Mouse (Mus musculus) CH12.LX (cell line): ENCODE measurements around the gene Fcmr. TPM values are rescaled to one million over a fixed set of nuclear protein-coding genes. Genes with fewer than 3 reads are reported as not detected.

ENCODE experiments used
- DNase-seq: peaks from one replicate; pipeline ENCODE4 v3.0.0-alpha.2; 2013; ENCODE audit errors: extremely low read depth
- H3K27ac ChIP-seq: 2 replicates; pipeline ENCODE4 v1.5.1; 2012; ENCODE audit warnings: low read depth, mild to moderate bottlenecking, control low read depth, moderate library complexity; ENCODE audit not compliant: insufficient read depth
- H3K27me3 ChIP-seq: replicated peaks from 2 replicates; pipeline ENCODE3; 2012; ENCODE audit warnings: inconsistent platforms
- H3K36me3 ChIP-seq, 2 experiments: replicated peaks in 1 of 2; 2 replicates each; pipeline versions ENCODE3 to v1.6.1; 2012; ENCODE audit warnings: inconsistent platforms in 1 of 2, low read length in 1 of 2, mild to moderate bottlenecking in 1 of 2, mixed read lengths in 1 of 2, moderate library complexity in 1 of 2; ENCODE audit not compliant: control insufficient read depth in 1 of 2, insufficient read depth in 1 of 2
- H3K4me1 ChIP-seq, 2 experiments: 2 replicates each; pipeline ENCODE4 v1.6.1; 2012; ENCODE audit warnings: inconsistent platforms in 1 of 2, moderate library complexity in 1 of 2; ENCODE audit not compliant: insufficient read depth in 2 of 2, control insufficient read depth in 1 of 2
- H3K4me2 ChIP-seq: 2 replicates; pipeline ENCODE4 v1.6.1; 2012; ENCODE audit warnings: low read depth, mild to moderate bottlenecking, control low read depth; ENCODE audit not compliant: poor library complexity, insufficient read depth, severe bottlenecking
- H3K4me3 ChIP-seq, 3 experiments: fragments of 150-350 bp in 1 of 3; sonication (generic) in 1 of 3; replicated peaks in 1 of 3; 2 replicates each; pipeline versions ENCODE3 to v1.5.1; 2011 to 2012; ENCODE audit warnings: low read depth in 2 of 3, low read length in 2 of 3, mild to moderate bottlenecking in 2 of 3, moderate library complexity in 2 of 3, control low read depth in 1 of 3, improper control_type of control experiment in 1 of 3, inconsistent platforms in 1 of 3, mixed read lengths in 1 of 3; ENCODE audit not compliant: poor library complexity in 1 of 3
- H3K79me2 ChIP-seq: replicated peaks from 2 replicates; pipeline ENCODE4 v1.6.1; 2012; ENCODE audit warnings: mild to moderate bottlenecking, moderate library complexity; ENCODE audit not compliant: control insufficient read depth, poor library complexity, insufficient read depth, severe bottlenecking; ENCODE audit errors: extremely low read depth
- H3K9ac ChIP-seq: 2 replicates; pipeline ENCODE4 v1.6.1; 2012; ENCODE audit warnings: low read depth, mild to moderate bottlenecking, control low read depth, moderate library complexity; ENCODE audit not compliant: insufficient read depth
- H3K9me3 ChIP-seq: replicated peaks from 2 replicates; pipeline ENCODE3; 2012; ENCODE audit warnings: low read length, inconsistent platforms, mixed read lengths
- BHLHE40 ChIP-seq: IDR thresholded peaks from 2 replicates; pipeline ENCODE4 v1.6.1; 2011; ENCODE audit warnings: mild to moderate bottlenecking, low read depth, low read length, improper control_type of control experiment
- E2F4 ChIP-seq: IDR thresholded peaks from 2 replicates; pipeline ENCODE4 v1.6.1; 2011; ENCODE audit warnings: low read depth, low read length, improper control_type of control experiment; ENCODE audit not compliant: insufficient replicate concordance
- ELF1 ChIP-seq: IDR thresholded peaks from 2 replicates; pipeline ENCODE4 v1.6.1; 2014; ENCODE audit warnings: low read depth, mild to moderate bottlenecking, inconsistent platforms, low read length, improper control_type of control experiment
- EP300 ChIP-seq: IDR thresholded peaks from 2 replicates; pipeline ENCODE4 v1.6.1; 2011; ENCODE audit warnings: low read length, improper control_type of control experiment
- JUND ChIP-seq: conservative IDR thresholded peaks from 2 replicates; pipeline ENCODE4 v1.6.1; 2011; ENCODE audit warnings: low read depth, low read length, improper control_type of control experiment
- POLR2A ChIP-seq: IDR thresholded peaks from 2 replicates; pipeline ENCODE4 v1.6.1; 2011; ENCODE audit warnings: low read depth, mild to moderate bottlenecking, improper control_type of control experiment, low read length
- TCF12 ChIP-seq: IDR thresholded peaks from 2 replicates; pipeline ENCODE4 v1.6.1; 2014; ENCODE audit warnings: low read depth, mild to moderate bottlenecking, inconsistent platforms, low read length, improper control_type of control experiment
- ZKSCAN1 ChIP-seq: IDR thresholded peaks from 2 replicates; pipeline ENCODE4 v1.6.1; 2012; ENCODE audit warnings: low read depth, inconsistent platforms, low read length, improper control_type of control experiment, borderline replicate concordance
- dilution Hi-C: fragments of 300-500 bp; cut with MboI; formaldehyde crosslinking; loops from 2 replicates; pipeline ENCODE4 v1.14.3; 2020; ENCODE audit warnings: low sequenced_read_pairs; ENCODE audit not compliant: extremely low pct_unique_long_range_greater_than_20kb, extremely low pct_ligation_motif_present
- in situ Hi-C: fragments of 300-500 bp; cut with MboI; formaldehyde crosslinking; loops from 3 replicates; pipeline ENCODE4 v1.14.3; 2019; ENCODE audit warnings: low sequenced_read_pairs, low pct_ligation_motif_present, low pct_unique_long_range_greater_than_20kb, mixed read lengths
- polyA plus RNA-seq: library from polyadenylated mRNA; unstranded; fragments of >175 nt; gene quantifications from 2 replicates; pipeline ENCODE4 v1.2.1, GENCODE M21; 2012; ENCODE audit warnings: low read depth; ENCODE audit not compliant: insufficient read length
- total RNA-seq, 2 experiments: library from RNA; depleted of rRNA; stranded (reverse); fragments of 300-350 nt in 1 of 2; fragments of >200 nt in 1 of 2; gene quantifications; 2 replicates each; pipeline ENCODE4 v1.2.3; 2012 to 2014

Gene Fcmr
- total and polyA plus RNA-seq, 3 experiments = 0.21 to 0.96 (median 0.56) TPM

DNA sequence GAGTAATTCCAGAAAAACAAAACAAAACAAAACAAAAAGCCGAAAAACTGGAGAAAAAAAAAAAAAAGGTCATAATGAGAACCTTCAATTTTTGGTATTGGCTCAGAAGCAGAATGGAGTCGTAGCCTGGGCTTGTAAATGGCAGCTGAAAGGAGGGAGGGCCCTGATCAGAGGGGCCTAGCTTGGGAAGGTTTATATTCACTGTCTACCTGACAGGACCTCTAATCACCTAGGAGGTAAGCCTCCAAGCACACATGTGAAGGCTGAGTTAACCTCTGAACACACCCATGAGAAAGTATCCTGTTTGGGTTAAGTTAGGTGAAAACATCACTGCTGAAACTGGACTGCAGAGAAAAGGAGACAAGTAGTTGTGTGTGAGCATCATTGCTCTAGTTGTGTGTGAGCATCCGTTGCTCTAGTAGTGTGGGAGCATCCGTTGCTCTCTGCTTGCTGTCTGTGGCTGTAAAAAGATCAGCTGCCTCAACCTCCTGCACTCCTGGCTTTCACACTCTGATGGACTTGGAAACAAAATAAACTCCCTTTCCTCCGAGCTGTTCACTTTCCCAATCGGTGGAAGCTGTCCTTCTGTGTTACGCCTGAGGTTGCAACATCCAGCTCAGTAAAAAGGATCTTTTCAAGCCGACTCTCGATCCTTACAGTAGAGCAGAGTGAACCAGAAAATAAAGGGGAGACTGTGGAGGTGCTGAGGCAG, 28.0 kb downstream of the Fcmr start:
- in situ Hi-C loops = no loop called here
- Histone ChIP-seq H3K4me2 (no peak overlapping the region), H3K4me3 (no peak overlapping the region), H3K4me1 (no peaks in the 10 kb centered on the region), H3K79me2 (no peaks in the 10 kb centered on the region), H3K9ac (no peak overlapping the region), H3K27me3 (no peaks in the 10 kb centered on the region), H3K27ac (no peak overlapping the region), H3K9me3 (no peaks in the 10 kb centered on the region), H3K36me3 (no peaks in the 10 kb centered on the region)
- TF ChIP-seq EP300 (no peak), ELF1 (no peak), E2F4 (no peak)
- dilution Hi-C loops = no loop called here
- DNase-seq = no peak

DNA sequence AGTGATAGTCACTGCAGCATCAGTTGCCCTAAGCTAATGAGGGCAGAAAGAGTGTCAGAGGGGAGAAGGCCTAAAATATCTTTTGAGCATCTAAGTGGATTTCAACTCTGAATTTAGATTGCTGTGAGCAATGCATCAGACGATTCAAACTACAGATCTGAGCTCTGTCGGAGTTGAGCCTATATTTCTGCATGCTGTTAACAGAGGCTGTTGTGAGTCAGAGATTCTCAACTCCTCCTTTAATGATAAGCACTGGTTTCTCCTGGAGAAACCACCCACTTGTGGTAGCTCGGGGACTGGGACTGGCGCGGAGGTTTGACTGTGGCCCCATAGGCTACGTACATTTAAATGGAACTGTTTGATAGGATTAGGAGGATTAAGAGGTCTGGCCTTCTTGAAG, 29.0 kb downstream of the Fcmr start:
- Histone ChIP-seq H3K4me3 (no peak overlapping the region), H3K9ac (no peak overlapping the region), H3K36me3 (no peaks in the 10 kb centered on the region), H3K27ac (no peak overlapping the region), H3K4me1 (no peaks in the 10 kb centered on the region), H3K9me3 (no peaks in the 10 kb centered on the region), H3K27me3 (no peaks in the 10 kb centered on the region), H3K4me2 (no peak overlapping the region), H3K79me2 (no peaks in the 10 kb centered on the region)
- dilution Hi-C loops (no loop called here), in situ Hi-C loops (no loop called here)
- TF ChIP-seq E2F4 (no peak), ZKSCAN1 (no peak), POLR2A (no peak), JUND (no peak)
- DNase-seq = no peak

DNA sequence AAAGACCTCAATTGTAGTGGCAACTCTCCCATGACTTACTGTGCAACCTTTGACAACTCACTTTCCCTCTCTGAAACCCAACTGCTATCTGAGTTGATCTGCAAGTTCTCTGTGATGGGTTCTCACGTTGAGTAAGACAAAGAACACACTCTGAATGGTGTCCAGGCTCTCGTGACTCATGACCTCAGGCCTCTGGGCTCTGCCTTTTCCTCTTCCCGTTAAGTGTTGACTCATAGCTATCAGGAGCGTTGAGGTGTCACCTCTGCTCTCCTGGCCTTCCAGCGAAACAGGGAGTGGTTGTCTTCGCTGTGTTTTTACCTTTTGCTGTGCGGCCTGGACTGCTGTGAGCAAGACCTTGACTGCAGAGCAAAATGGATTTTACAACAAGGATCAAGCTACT, 37.0 kb downstream of the Fcmr start:
- Histone ChIP-seq H3K27me3 (no peaks in the 10 kb centered on the region), H3K27ac (no peak overlapping the region), H3K4me1 (peaks cover 0 to 3% of the 10 kb centered on the region in 2 experiments; a peak in 1 of 4 replicates), H3K79me2 (no peaks in the 10 kb centered on the region), H3K9ac (no peak overlapping the region), H3K4me2 (no peak overlapping the region), H3K9me3 (no peaks in the 10 kb centered on the region), H3K4me3 (no peak overlapping the region)
- DNase-seq = no peak
- dilution Hi-C loops (no loop called here), in situ Hi-C loops (no loop called here)
- TF ChIP-seq TCF12 (no peak), ZKSCAN1 (no peak), BHLHE40 (peak; percentile 18; the same call in 1 of the 2 replicates)
- TF ChIP-seq, all 38 proteins: peak for 1
- no peaks in the 10 kb centered on the region for H3K36me3 ChIP-seq
